Mouse (Mus musculus) G1E-ER4 (cell line): ENCODE measurements around the gene Diras1. TPM values are rescaled to one million over a fixed set of nuclear protein-coding genes. Genes with fewer than 3 reads are reported as not detected.

Experiments used
- GATA1 ChIP-seq: IDR thresholded peaks from one replicate; pipeline ENCODE4 v1.8.0; 2012; ENCODE audit warnings: low read length, inconsistent platforms
- polyA plus RNA-seq: library from polyadenylated mRNA; stranded (reverse); fragments of >175 nt; gene quantifications from 2 replicates; pipeline ENCODE4 v1.2.3, GENCODE M21; 2012

Diras1 gene
- polyA plus RNA-seq, 1 experiment = not detected

- no peak for TF ChIP-seq GATA1
Measured at GRCm38 (mm10) chr10:80989446-80989845, 36.0 kb downstream of the Diras1 start.

GRCm38 (mm10) chr10:80987709-80988441, 37.6 kb downstream of the Diras1 start:
- TF ChIP-seq GATA1 = no peak

DNA sequence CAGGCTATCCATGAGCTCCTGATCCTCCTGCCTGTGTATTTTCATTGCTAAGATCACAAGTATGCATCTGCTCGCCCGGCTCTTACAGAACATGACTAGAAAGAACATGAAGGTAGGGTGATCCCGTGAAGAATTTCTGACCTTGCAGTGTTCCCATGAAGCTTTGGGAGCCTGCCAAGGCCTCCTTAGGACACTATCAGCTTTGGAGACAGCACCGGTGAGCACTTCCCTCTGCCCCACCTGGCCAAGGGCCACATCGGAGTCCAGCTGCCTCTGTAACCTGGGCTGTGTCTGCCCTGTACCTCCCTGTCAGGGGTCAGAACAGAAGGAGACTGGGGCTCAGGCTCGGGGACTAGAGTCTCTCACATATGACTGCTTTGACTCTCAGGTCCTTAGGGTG, 38.7 kb downstream of the Diras1 start:
- TF ChIP-seq GATA1 = no peak

GRCm38 (mm10) chr10:80985970-80986701, 39.3 kb downstream of the Diras1 start:
- TF ChIP-seq GATA1 = no peak

DNA sequence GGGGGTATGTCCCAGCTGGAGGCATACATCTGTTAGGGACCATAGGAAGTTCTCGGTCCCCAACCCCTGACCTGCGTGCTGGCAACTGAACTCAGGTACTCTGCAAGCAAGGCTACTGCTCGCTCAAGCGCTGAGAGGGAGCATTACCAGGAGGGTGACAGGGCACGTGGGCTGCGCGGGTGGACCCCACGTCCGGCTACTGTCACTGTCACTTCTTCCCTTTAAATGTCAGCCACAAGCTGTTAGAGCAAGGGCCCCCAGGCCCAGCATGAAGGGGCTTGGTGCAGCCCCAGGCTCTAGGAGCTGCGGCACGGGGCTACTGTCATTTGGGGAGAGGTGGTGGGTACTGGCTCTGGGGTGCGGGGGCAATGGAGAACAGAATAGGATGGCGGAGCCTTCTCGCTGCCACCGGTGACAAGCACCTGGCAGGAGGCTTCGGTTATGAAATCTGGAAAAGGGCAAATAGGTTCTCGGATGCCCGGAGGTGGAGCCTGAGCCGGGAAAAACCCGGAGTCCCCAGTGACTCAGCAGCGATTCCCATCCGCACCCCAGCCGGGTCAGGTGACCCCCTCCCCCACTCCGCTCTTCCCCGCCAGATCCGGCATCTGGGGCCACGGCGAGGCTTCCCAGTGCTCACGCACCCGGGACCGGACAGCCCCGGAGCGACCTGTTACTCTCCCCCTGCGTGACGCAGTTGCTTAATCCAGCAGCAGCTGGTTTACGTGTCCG, 40.1 kb downstream of the Diras1 start:
- no peak for TF ChIP-seq GATA1

- no peak for TF ChIP-seq GATA1
Measured at GRCm38 (mm10) chr10:80984223-80984622, 41.2 kb downstream of the Diras1 start.

DNA sequence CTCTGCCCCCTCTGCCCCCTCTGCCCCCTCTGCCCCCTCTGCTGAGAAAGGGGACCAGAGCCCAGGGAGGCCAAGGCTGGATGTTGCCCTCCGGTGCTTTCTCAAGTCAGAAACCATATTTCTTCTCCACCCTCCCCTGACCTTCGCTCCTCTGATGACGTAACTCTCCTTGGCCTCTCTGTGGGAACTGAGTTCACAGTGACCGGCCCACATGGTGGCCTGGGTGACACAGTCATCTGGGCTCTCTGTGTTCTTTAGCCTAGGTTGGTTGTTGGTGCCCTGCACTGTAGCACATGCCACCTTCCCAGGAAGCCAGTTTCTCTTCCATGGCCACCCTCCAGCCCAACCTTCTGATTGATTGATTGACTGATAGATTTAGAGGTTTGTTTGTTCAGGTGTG, 43.1 kb downstream of the Diras1 start:
- no peak for TF ChIP-seq GATA1

- TF ChIP-seq GATA1 = no peak
Measured at GRCm38 (mm10) chr10:80981564-80982112, 43.8 kb downstream of the Diras1 start.

DNA sequence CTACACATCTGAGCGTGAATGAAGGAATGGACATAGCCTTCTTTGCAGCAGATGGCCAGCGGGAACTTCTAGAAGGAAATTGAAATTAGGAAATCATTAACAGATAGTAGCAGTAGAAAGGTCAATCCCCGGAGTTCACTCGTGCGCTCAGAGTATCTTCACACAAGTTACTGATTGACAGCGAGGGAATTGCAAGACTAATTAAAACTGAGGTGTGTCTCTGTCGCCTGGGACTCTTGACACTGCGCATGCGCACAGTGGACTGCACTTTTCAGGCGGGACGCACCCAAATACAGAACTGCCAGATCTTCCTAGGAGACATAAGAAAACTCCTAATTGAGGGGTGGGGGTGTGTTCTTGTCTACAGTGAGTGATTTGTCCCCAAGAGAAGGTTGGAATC, 50.0 kb downstream of the Diras1 start:
- no peak for TF ChIP-seq GATA1

- no peak for TF ChIP-seq GATA1
Measured at GRCm38 (mm10) chr10:80973722-80974121, 51.7 kb downstream of the Diras1 start.

DNA sequence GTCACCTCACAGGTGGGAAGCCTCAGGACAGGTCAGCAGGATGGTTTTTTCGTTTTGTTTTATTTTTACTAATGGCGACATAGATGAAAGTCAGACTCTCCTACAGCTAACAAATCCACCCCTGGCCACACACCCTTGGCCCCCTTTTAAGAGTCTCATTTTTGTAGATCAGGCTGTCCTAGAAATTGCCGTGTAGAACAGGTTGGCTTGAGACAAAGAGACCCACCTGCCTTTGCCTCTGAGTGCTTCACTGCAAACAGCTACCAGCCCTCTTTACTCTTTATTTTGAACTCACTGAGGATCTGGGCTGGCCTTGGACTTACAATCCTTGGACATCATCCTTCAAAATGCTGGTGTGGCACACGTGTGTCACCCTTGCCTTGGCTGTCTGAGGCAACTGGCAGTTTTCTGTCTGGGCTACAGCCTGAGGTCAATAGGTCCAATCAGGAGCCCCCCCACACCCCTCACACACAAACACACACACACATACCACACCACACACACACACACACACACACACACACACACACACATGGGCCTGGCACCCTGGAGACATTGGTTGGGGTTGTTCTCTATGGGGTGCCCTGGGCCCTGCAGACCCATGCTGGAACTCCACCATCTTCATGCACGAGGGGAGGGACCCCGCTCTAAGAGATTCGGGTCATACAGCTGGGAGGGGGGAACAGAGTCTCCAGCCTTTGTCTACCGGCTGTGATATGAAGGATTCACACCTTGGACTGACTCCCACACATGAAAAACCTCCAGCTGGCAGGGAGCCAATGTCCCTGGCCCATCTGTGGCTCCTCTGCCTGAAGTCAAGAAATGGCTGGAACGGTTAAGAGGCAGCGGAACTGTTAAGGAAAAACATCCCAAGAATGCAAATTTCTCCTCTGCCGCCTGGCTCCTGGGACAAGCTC, 53.1 kb downstream of the Diras1 start:
- TF ChIP-seq GATA1 = no peak

- no peak for TF ChIP-seq GATA1
Measured at GRCm38 (mm10) chr10:80971533-80971932, 53.9 kb downstream of the Diras1 start.

DNA sequence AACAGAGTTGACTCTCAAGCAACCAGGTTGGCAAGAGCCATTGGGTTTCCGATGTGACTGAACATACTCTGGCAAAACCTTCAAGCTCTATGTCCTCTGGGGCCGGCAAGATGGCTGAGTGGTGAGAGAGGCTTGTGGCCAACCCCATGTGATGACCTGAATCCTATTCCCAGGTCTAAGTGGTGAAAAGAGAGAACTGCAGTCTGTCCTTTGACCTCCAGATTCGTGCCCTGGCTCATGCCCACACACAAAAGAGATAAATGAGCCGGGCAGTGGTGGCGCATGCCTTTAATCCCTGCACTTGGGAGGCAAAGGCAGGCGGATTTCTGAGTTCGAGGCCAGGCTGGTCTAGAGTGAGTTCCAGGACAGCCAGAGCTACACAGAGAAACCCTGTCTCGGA, 55.3 kb downstream of the Diras1 start:
- no peak for TF ChIP-seq GATA1

Other genes starting within 250 kb of the Diras1 start
- gene Sf3a2, start 227.5 kb downstream of the Diras1 start, polyA plus RNA-seq = 777 and 944 TPM in 2 replicates
- 234 and 304 TPM in 2 replicates for gene Plekhj1, start 227.0 kb downstream of the Diras1 start, polyA plus RNA-seq
- gene Amh, start 220.4 kb downstream of the Diras1 start, polyA plus RNA-seq = 2.3 TPM in 2 replicates
- 0.11 TPM in 1 of 2 replicates, not detected in the other for gene Jsrp1, start 212.2 kb downstream of the Diras1 start, polyA plus RNA-seq
- 1,739 and 1,884 TPM in 2 replicates for gene Oaz1, start 199.0 kb downstream of the Diras1 start, polyA plus RNA-seq
- not detected in 2 replicates for gene Lingo3, start 181.6 kb downstream of the Diras1 start, polyA plus RNA-seq
- 360 and 413 TPM in 2 replicates for gene Lsm7, start 170.5 kb downstream of the Diras1 start, polyA plus RNA-seq
- gene Sppl2b, start 170.4 kb downstream of the Diras1 start, polyA plus RNA-seq = 125 and 130 TPM in 2 replicates
- gene Tmprss9, start 153.8 kb downstream of the Diras1 start, polyA plus RNA-seq = 0.02 and 0.04 TPM in 2 replicates
- 399 and 510 TPM in 2 replicates for gene Timm13, start 124.7 kb downstream of the Diras1 start, polyA plus RNA-seq
- not detected in 2 replicates for gene Lmnb2, start 107.4 kb downstream of the Diras1 start, polyA plus RNA-seq
- 0.55 and 1.3 TPM in 2 replicates for gene Gadd45b, start 95.6 kb downstream of the Diras1 start, polyA plus RNA-seq
- 0.43 and 0.56 TPM in 2 replicates for gene Gng7, start 10.7 kb downstream of the Diras1 start, polyA plus RNA-seq
- gene Slc39a3, start 11.8 kb upstream of the Diras1 start, polyA plus RNA-seq = 11.6 and 12.0 TPM in 2 replicates
- gene Sgta, start 34.5 kb upstream of the Diras1 start, polyA plus RNA-seq = 175 and 216 TPM in 2 replicates
- 100 and 104 TPM in 2 replicates for gene Thop1, start 44.4 kb upstream of the Diras1 start, polyA plus RNA-seq
- not detected in 2 replicates for gene Creb3l3, start 73.2 kb upstream of the Diras1 start, polyA plus RNA-seq
- gene Map2k2, start 80.3 kb upstream of the Diras1 start, polyA plus RNA-seq = 394 and 482 TPM in 2 replicates
- gene Zbtb7a, start 109.6 kb upstream of the Diras1 start, polyA plus RNA-seq = 103 and 129 TPM in 2 replicates
- 74.1 and 84.8 TPM in 2 replicates for gene Pias4, start 142.3 kb upstream of the Diras1 start, polyA plus RNA-seq
- 1,558 and 2,919 TPM in 2 replicates for gene Eef2, start 151.0 kb upstream of the Diras1 start, polyA plus RNA-seq
- gene Dapk3, start 157.3 kb upstream of the Diras1 start, polyA plus RNA-seq = 59.3 and 79.0 TPM in 2 replicates
- not detected in 2 replicates for gene 4930442H23Rik, start 158.2 kb upstream of the Diras1 start, polyA plus RNA-seq
- not detected in 2 replicates for gene Nmrk2, start 176.4 kb upstream of the Diras1 start, polyA plus RNA-seq
- gene Atcay, start 205.2 kb upstream of the Diras1 start, polyA plus RNA-seq = not detected in 2 replicates
- 0.66 and 0.84 TPM in 2 replicates for gene Zfr2, start 207.5 kb upstream of the Diras1 start, polyA plus RNA-seq
- gene Matk, start 227.3 kb upstream of the Diras1 start, polyA plus RNA-seq = not detected in 2 replicates
- gene Mrpl54, start 241.3 kb upstream of the Diras1 start, polyA plus RNA-seq = 633 and 674 TPM in 2 replicates
- 111 and 135 TPM in 2 replicates for gene Apba3, start 241.3 kb upstream of the Diras1 start, polyA plus RNA-seq